Mouse (Mus musculus) CH12.LX (cell line): Measurements from ENCODE around the gene Tbl2. TPM values are rescaled to one million over a fixed set of nuclear protein-coding genes. Genes with fewer than 3 reads are reported as not detected.
A peak's percentile ranks its signal among the peaks of the same experiment; 100 is the strongest.

Source experiments
- DNase-seq: peaks from one replicate; pipeline ENCODE4 v3.0.0-alpha.2; 2013; ENCODE audit errors: extremely low read depth
- H3K27ac ChIP-seq: 2 replicates; pipeline ENCODE4 v1.5.1; 2012; ENCODE audit warnings: low read depth, mild to moderate bottlenecking, control low read depth, moderate library complexity; ENCODE audit not compliant: insufficient read depth
- H3K27me3 ChIP-seq: replicated peaks from 2 replicates; pipeline ENCODE3; 2012; ENCODE audit warnings: inconsistent platforms
- H3K36me3 ChIP-seq, 2 experiments: replicated peaks in 1 of 2; 2 replicates each; pipeline versions ENCODE3 to v1.6.1; 2012; ENCODE audit warnings: inconsistent platforms in 1 of 2, low read length in 1 of 2, mild to moderate bottlenecking in 1 of 2, mixed read lengths in 1 of 2, moderate library complexity in 1 of 2; ENCODE audit not compliant: control insufficient read depth in 1 of 2, insufficient read depth in 1 of 2
- H3K4me1 ChIP-seq, 2 experiments: 2 replicates each; pipeline ENCODE4 v1.6.1; 2012; ENCODE audit warnings: inconsistent platforms in 1 of 2, moderate library complexity in 1 of 2; ENCODE audit not compliant: insufficient read depth in 2 of 2, control insufficient read depth in 1 of 2
- H3K4me2 ChIP-seq: 2 replicates; pipeline ENCODE4 v1.6.1; 2012; ENCODE audit warnings: low read depth, mild to moderate bottlenecking, control low read depth; ENCODE audit not compliant: poor library complexity, insufficient read depth, severe bottlenecking
- H3K4me3 ChIP-seq, 3 experiments: fragments of 150-350 bp in 1 of 3; sonication (generic) in 1 of 3; replicated peaks in 1 of 3; 2 replicates each; pipeline versions ENCODE3 to v1.5.1; 2011 to 2012; ENCODE audit warnings: low read depth in 2 of 3, low read length in 2 of 3, mild to moderate bottlenecking in 2 of 3, moderate library complexity in 2 of 3, control low read depth in 1 of 3, improper control_type of control experiment in 1 of 3, inconsistent platforms in 1 of 3, mixed read lengths in 1 of 3; ENCODE audit not compliant: poor library complexity in 1 of 3
- H3K79me2 ChIP-seq: replicated peaks from 2 replicates; pipeline ENCODE4 v1.6.1; 2012; ENCODE audit warnings: mild to moderate bottlenecking, moderate library complexity; ENCODE audit not compliant: control insufficient read depth, poor library complexity, insufficient read depth, severe bottlenecking; ENCODE audit errors: extremely low read depth
- H3K9ac ChIP-seq: 2 replicates; pipeline ENCODE4 v1.6.1; 2012; ENCODE audit warnings: low read depth, mild to moderate bottlenecking, control low read depth, moderate library complexity; ENCODE audit not compliant: insufficient read depth
- H3K9me3 ChIP-seq: replicated peaks from 2 replicates; pipeline ENCODE3; 2012; ENCODE audit warnings: low read length, inconsistent platforms, mixed read lengths
- BHLHE40 ChIP-seq: IDR thresholded peaks from 2 replicates; pipeline ENCODE4 v1.6.1; 2011; ENCODE audit warnings: mild to moderate bottlenecking, low read depth, low read length, improper control_type of control experiment
- CHD1 ChIP-seq: IDR thresholded peaks from 2 replicates; pipeline ENCODE4 v1.6.1; 2012; ENCODE audit warnings: low read depth, low read length, improper control_type of control experiment, inconsistent platforms
- CHD2 ChIP-seq: IDR thresholded peaks from 2 replicates; pipeline ENCODE4 v1.6.1; 2011; ENCODE audit warnings: low read length, improper control_type of control experiment
- CTCF ChIP-seq, 2 experiments: IDR thresholded peaks in 1 of 2; conservative IDR thresholded peaks in 1 of 2; 2 replicates each; pipeline ENCODE4 v1.5.1; 2011 to 2012; ENCODE audit warnings: low read depth in 2 of 2, low read length in 2 of 2, improper control_type of control experiment in 1 of 2, inconsistent platforms in 1 of 2, mild to moderate bottlenecking in 1 of 2, moderate library complexity in 1 of 2
- ELF1 ChIP-seq: IDR thresholded peaks from 2 replicates; pipeline ENCODE4 v1.6.1; 2014; ENCODE audit warnings: low read depth, mild to moderate bottlenecking, inconsistent platforms, low read length, improper control_type of control experiment
- EP300 ChIP-seq: IDR thresholded peaks from 2 replicates; pipeline ENCODE4 v1.6.1; 2011; ENCODE audit warnings: low read length, improper control_type of control experiment
- GABPA ChIP-seq: IDR thresholded peaks from 2 replicates; pipeline ENCODE4 v1.6.1; 2012; ENCODE audit warnings: low read depth, low read length, improper control_type of control experiment, inconsistent platforms; ENCODE audit not compliant: insufficient replicate concordance
- HCFC1 ChIP-seq: IDR thresholded peaks from 2 replicates; pipeline ENCODE4 v1.6.1; 2012; ENCODE audit warnings: low read depth, mild to moderate bottlenecking, inconsistent platforms, low read length, improper control_type of control experiment
- IRF4 ChIP-seq: IDR thresholded peaks from 2 replicates; pipeline ENCODE4 v1.6.1; 2014; ENCODE audit warnings: low read depth, mild to moderate bottlenecking, inconsistent platforms, low read length, improper control_type of control experiment
- JUN ChIP-seq: IDR thresholded peaks from 2 replicates; pipeline ENCODE4 v1.6.1; 2011; ENCODE audit warnings: low read depth, mild to moderate bottlenecking, low read length, improper control_type of control experiment, moderate library complexity; ENCODE audit not compliant: insufficient read depth
- JUND ChIP-seq: conservative IDR thresholded peaks from 2 replicates; pipeline ENCODE4 v1.6.1; 2011; ENCODE audit warnings: low read depth, low read length, improper control_type of control experiment
- MAFK ChIP-seq: IDR thresholded peaks from 2 replicates; pipeline ENCODE4 v1.6.1; 2011; ENCODE audit warnings: low read length, improper control_type of control experiment; ENCODE audit not compliant: insufficient replicate concordance
- MAX ChIP-seq: IDR thresholded peaks from 2 replicates; pipeline ENCODE4 v1.6.1; 2011; ENCODE audit warnings: low read length, improper control_type of control experiment
- MAZ ChIP-seq: IDR thresholded peaks from 2 replicates; pipeline ENCODE4 v1.6.1; 2012; ENCODE audit warnings: low read depth, mild to moderate bottlenecking, inconsistent platforms, low read length, improper control_type of control experiment, moderate library complexity
- MEF2A ChIP-seq: IDR thresholded peaks from 2 replicates; pipeline ENCODE4 v1.6.1; 2014; ENCODE audit warnings: low read depth, mild to moderate bottlenecking, inconsistent platforms, low read length, improper control_type of control experiment, borderline replicate concordance
- MXI1 ChIP-seq: IDR thresholded peaks from 2 replicates; pipeline ENCODE4 v1.6.1; 2011; ENCODE audit warnings: mild to moderate bottlenecking, low read depth, low read length, improper control_type of control experiment
- MYC ChIP-seq: IDR thresholded peaks from 2 replicates; pipeline ENCODE4 v1.6.1; 2011; ENCODE audit warnings: low read depth, mild to moderate bottlenecking, improper control_type of control experiment, low read length
- NELFE ChIP-seq: IDR thresholded peaks from 2 replicates; pipeline ENCODE4 v1.6.1; 2011; ENCODE audit warnings: low read depth, low read length, improper control_type of control experiment
- NRF1 ChIP-seq: IDR thresholded peaks from 2 replicates; pipeline ENCODE4 v1.6.1; 2014; ENCODE audit warnings: low read depth, mild to moderate bottlenecking, inconsistent platforms, low read length, improper control_type of control experiment, moderate library complexity
- PAX5 ChIP-seq: IDR thresholded peaks from 2 replicates; pipeline ENCODE4 v1.6.1; 2012; ENCODE audit warnings: low read length, inconsistent platforms, mixed read lengths
- RCOR1 ChIP-seq: conservative IDR thresholded peaks from 2 replicates; pipeline ENCODE4 v1.6.1; 2012; ENCODE audit warnings: low read depth, mild to moderate bottlenecking, inconsistent platforms, low read length, improper control_type of control experiment
- SIN3A ChIP-seq: IDR thresholded peaks from 2 replicates; pipeline ENCODE4 v1.6.1; 2012; ENCODE audit warnings: low read length, improper control_type of control experiment, inconsistent platforms
- SMC3 ChIP-seq: IDR thresholded peaks from 2 replicates; pipeline ENCODE4 v1.6.1; 2011; ENCODE audit warnings: low read depth, low read length, improper control_type of control experiment
- TCF12 ChIP-seq: IDR thresholded peaks from 2 replicates; pipeline ENCODE4 v1.6.1; 2014; ENCODE audit warnings: low read depth, mild to moderate bottlenecking, inconsistent platforms, low read length, improper control_type of control experiment
- UBTF ChIP-seq: IDR thresholded peaks from 2 replicates; pipeline ENCODE4 v1.6.1; 2012; ENCODE audit warnings: low read depth, mild to moderate bottlenecking, inconsistent platforms, low read length, improper control_type of control experiment, moderate library complexity
- USF1 ChIP-seq: IDR thresholded peaks from 2 replicates; pipeline ENCODE4 v1.6.1; 2014; ENCODE audit warnings: low read depth, mild to moderate bottlenecking, inconsistent platforms, low read length, improper control_type of control experiment
- USF2 ChIP-seq: conservative IDR thresholded peaks from 2 replicates; pipeline ENCODE4 v1.6.1; 2011; ENCODE audit warnings: low read depth, low read length, improper control_type of control experiment
- ZKSCAN1 ChIP-seq: IDR thresholded peaks from 2 replicates; pipeline ENCODE4 v1.6.1; 2012; ENCODE audit warnings: low read depth, inconsistent platforms, low read length, improper control_type of control experiment, borderline replicate concordance
- ZMIZ1 ChIP-seq: IDR thresholded peaks from 2 replicates; pipeline ENCODE4 v1.6.1; 2012; ENCODE audit warnings: low read depth, mild to moderate bottlenecking, inconsistent platforms, low read length, improper control_type of control experiment
- ZNF384 ChIP-seq: IDR thresholded peaks from 2 replicates; pipeline ENCODE4 v1.6.1; 2012; ENCODE audit warnings: low read depth, low read length, improper control_type of control experiment, inconsistent platforms
- dilution Hi-C: fragments of 300-500 bp; cut with MboI; formaldehyde crosslinking; loops from 2 replicates; pipeline ENCODE4 v1.14.3; 2020; ENCODE audit warnings: low sequenced_read_pairs; ENCODE audit not compliant: extremely low pct_unique_long_range_greater_than_20kb, extremely low pct_ligation_motif_present
- in situ Hi-C: fragments of 300-500 bp; cut with MboI; formaldehyde crosslinking; loops from 3 replicates; pipeline ENCODE4 v1.14.3; 2019; ENCODE audit warnings: low sequenced_read_pairs, low pct_ligation_motif_present, low pct_unique_long_range_greater_than_20kb, mixed read lengths
- polyA plus RNA-seq: library from polyadenylated mRNA; unstranded; fragments of >175 nt; gene quantifications from 2 replicates; pipeline ENCODE4 v1.2.1, GENCODE M21; 2012; ENCODE audit warnings: low read depth; ENCODE audit not compliant: insufficient read length
- total RNA-seq, 2 experiments: library from RNA; depleted of rRNA; stranded (reverse); fragments of 300-350 nt in 1 of 2; fragments of >200 nt in 1 of 2; gene quantifications; 2 replicates each; pipeline ENCODE4 v1.2.3; 2012 to 2014

Tbl2 gene
- total and polyA plus RNA-seq, 3 experiments: 20.0 to 31.9 (median 24.8) TPM

- TF ChIP-seq USF2 (0 out of 2 replicates have a peak, but pooled peaks have one; percentile 6), BHLHE40 (peak; percentile 95), SIN3A (no peak)
- dilution Hi-C loops: no loop called here
- H3K4me2 ChIP-seq: peak overlapping the region; percentile 91
- DNase-seq: no peak
- H3K27ac ChIP-seq: peak overlapping the region; percentile 82
- peaks cover 0 to 41% of the 10 kb centered on the region in 2 experiments; a peak in 2 of 4 replicates for H3K4me1 ChIP-seq
- peak overlapping the region; percentile 89 for H3K9ac ChIP-seq
- peaks cover 6% of the 10 kb centered on the region for H3K9me3 ChIP-seq
- peak overlapping the region; percentile 45 to 97 (median 56) for H3K4me3 ChIP-seq
- H3K27me3 ChIP-seq: no peaks in the 10 kb centered on the region
- peaks cover 10 to 24% of the 10 kb centered on the region in 2 experiments for H3K36me3 ChIP-seq
- in situ Hi-C loops: no loop called here
- H3K79me2 ChIP-seq: peaks cover 40% of the 10 kb centered on the region
Observed at GRCm38 (mm10) chr5:135186231-135186620, 36.8 kb downstream of the Tbl2 start.

DNA sequence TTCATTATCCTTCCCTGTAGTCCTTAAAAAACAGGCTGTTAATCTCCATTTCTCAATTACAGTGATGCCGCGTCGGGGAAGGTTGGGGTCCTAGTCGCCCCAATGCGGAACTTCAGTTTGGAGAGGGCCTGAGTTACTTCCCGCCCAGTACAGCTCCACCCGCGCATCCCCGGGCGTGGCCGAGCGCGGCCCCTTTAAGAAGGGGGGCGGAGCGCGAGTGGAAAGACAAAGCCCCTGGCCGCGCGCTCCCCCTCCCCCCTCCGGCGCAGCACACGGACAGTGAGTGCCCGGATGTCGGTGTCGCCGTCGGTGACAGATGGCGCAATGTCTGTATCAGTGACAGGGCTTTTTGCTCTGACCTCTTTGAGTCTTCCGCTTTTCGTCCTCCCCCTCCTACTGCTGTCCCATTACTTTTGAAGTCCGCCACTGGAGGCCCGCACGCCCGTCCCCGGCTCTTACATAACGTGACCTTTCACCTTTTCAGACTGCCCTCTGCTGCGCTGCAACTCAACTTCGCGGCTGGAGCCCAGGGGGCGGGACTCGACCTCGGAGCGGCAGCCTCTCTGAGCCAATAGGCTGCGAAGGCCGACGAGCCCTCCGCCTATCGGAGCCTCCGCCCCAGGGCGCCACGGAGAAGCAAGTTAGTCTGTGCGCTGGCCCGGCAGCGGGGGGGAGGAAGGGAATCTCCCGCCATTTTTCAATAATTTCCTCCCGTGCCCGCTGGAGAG is 37.3 kb downstream of the Tbl2 start, which contains the start of gene Baz1b:
Gene Baz1b, plus strand, starts transcription at position 644 of the 728 bp plus-strand sequence.
- peaks cover 46% of the 10 kb centered on the region for H3K79me2 ChIP-seq
- peaks cover 0 to 45% of the 10 kb centered on the region in 2 experiments; a peak in 2 of 4 replicates for H3K4me1 ChIP-seq
- H3K4me3 ChIP-seq: peak within 1 kb of the TSS; percentile 92 to 97 (median 93)
- peak within 1 kb of the TSS; percentile 89 for H3K9ac ChIP-seq
- DNase-seq: peak; percentile 96
- peaks cover 7 to 22% of the 10 kb centered on the region in 2 experiments for H3K36me3 ChIP-seq
- in situ Hi-C loops: no loop called here
- dilution Hi-C loops: no loop called here
- peak within 1 kb of the TSS; percentile 82 for H3K27ac ChIP-seq
- peak within 1 kb of the TSS; percentile 91 for H3K4me2 ChIP-seq
- H3K27me3 ChIP-seq: no peaks in the 10 kb centered on the region
- H3K9me3 ChIP-seq: peaks cover 6% of the 10 kb centered on the region
- peak; percentile 26 for TF ChIP-seq GABPA
- no peak for TF ChIP-seq SMC3
- TF ChIP-seq CHD2: peak; percentile 95
- TF ChIP-seq ELF1: peak; percentile 81
- peak; percentile 36; the same call in 1 of the 2 replicates for TF ChIP-seq EP300
- no peak for TF ChIP-seq ZKSCAN1
- no peak for TF ChIP-seq USF2
- TF ChIP-seq NRF1: peak; percentile 70; the same call in 1 of the 2 replicates
- peak; percentile 77 for TF ChIP-seq HCFC1
- TF ChIP-seq MYC: peak; percentile 72; the same call in 1 of the 2 replicates
- no peak for TF ChIP-seq CHD1
- peak; percentile 94 for TF ChIP-seq MAZ
- TF ChIP-seq CTCF (conservative IDR thresholded peaks at IDR 0.05 in 1 of 2, IDR thresholded peaks at IDR 0.05 in 1 of 2; ENCODE audit: low read depth in 2 of 2, low read length in 2 of 2): peak in 1 of 2 experiments; percentile 22; a peak in 1 of 4 replicates
- no peak for TF ChIP-seq JUN
- TF ChIP-seq NELFE: peak; percentile 85
- TF ChIP-seq PAX5: no peak
- peak; percentile 47 for TF ChIP-seq MAX
- peak; percentile 79 for TF ChIP-seq BHLHE40
- TF ChIP-seq SIN3A: peak; percentile 93
- peak; percentile 64; the same call in 1 of the 2 replicates for TF ChIP-seq IRF4
- 0 out of 2 replicates have a peak, but pooled peaks have one; percentile 6 for TF ChIP-seq ZNF384
- peak; percentile 86 for TF ChIP-seq ZMIZ1
- 0 out of 2 replicates have a peak, but pooled peaks have one; percentile 48 for TF ChIP-seq MEF2A
- TF ChIP-seq MAFK: no peak
- peak; percentile 76 for TF ChIP-seq MXI1
- no peak for TF ChIP-seq USF1
- peak; percentile 72 for TF ChIP-seq TCF12
- TF ChIP-seq RCOR1: peak; percentile 78
- TF ChIP-seq UBTF: no peak
- no peak for TF ChIP-seq JUND
